Mouse (Mus musculus): Measurements from ENCODE around the gene Igsf3.

Gene Igsf3

DNA sequence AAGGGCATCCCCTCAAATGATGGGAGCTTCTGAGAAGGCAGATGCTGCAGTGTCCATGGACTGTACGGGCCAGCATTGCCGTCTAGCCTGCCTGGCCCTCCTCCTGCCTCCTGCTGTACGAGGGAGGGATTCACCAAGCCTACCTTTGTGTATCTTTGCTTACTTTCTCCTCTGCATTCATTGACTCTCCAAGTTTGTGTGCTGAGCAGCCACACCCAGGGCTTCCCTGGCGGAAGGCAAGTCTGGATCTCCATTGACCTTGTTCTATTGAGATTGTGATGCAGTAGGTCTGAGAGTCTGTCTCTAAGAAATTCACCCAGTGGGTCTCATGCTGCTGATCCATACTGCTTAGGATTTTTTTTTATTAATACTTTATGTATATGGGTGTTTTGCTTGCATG is 70.4 kb downstream of the Igsf3 start:
- no peak for ATAC-seq (ENCODE audit: low TSS enrichment)

DNA sequence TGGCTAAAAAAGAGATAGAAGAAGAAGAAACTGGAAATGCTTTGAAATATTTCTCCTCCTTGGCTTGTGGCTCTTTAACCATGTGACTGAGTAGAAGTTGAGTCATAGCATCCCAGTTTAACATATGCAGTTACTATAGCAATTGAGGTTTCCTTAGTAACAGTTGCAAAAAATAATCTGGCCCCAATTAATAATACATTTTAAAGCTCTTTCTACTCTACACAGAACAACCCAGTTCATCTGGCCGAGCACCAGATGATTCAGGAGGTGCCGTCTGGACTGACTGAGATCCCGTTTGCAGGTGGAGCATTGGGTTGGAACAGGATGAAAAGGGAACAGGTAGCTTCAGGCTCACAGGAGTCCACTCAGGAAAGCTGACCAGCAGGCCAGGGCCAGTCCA is 71.9 kb downstream of the Igsf3 start:
- ATAC-seq (ENCODE audit: low TSS enrichment) = peak; percentile 88

DNA sequence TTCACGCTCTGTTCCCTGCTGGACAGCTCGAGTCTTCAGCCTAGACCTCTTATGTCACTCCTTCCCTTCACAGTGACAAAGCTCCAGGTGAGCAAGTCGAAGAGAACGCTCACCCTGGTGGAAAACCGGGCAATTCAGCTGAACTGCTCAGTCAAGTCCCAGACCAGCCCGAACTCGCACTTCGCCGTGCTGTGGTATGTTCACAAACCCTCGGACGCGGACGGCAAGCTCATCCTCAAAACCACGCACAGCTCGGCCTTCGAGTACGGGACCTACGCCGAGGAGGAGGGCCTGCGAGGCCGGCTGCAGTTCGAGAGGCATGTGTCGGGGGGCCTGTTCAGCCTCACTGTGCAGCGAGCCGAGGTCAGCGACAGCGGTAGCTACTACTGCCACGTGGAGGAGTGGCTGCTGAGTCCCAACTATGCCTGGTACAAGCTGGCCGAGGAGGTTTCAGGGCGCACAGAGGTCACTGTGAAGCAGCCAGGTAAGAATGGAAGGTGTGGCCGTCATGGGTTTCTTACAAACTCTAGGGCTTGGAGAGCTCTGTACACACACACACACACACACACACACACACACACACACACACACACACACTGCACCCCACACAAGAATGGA is 74.0 kb downstream of the Igsf3 start:
- ATAC-seq (ENCODE audit: low TSS enrichment) = no peak

DNA sequence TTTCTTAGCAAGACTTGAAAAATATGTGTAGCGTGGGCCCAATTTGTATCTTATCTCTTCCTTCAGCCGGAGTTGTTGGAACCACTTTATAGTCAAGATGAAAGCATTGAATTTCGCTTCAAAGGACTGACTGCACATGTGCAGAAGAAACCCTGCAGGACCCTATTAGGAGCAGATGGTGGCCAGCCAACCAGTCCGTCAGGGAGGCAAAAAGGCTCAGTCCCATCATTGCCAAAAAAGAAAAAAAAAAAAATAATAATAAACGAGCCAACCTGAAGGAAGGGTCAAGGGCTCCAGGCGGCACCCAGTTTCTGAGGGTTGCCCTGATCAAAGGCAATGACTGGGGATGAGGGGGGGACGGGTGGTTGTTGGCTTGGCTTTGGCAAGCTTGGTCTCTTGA is 83.7 kb downstream of the Igsf3 start:
- ATAC-seq (ENCODE audit: low TSS enrichment) = no peak

DNA sequence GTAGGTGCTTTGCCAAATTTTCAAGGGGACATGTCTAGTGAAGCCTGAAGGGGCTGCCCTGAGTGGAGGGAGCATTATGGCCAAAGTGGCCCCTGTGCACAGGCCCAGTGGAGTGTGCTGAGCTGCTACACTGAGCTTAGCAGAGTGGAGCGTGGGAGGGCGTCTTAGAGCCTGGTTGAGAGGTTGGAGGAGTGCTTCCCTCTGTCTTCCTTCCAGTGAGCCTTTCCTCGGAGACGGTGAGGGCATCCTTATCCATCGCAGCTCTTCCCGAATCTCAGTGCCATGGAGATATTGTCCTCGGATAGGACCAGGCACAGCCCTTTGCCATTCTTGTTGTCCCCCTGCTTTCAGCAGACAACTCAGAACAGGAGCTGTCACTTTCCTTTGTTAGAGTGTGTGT is 84.2 kb downstream of the Igsf3 start:
- peak; percentile 68 for ATAC-seq (ENCODE audit: low TSS enrichment)

DNA sequence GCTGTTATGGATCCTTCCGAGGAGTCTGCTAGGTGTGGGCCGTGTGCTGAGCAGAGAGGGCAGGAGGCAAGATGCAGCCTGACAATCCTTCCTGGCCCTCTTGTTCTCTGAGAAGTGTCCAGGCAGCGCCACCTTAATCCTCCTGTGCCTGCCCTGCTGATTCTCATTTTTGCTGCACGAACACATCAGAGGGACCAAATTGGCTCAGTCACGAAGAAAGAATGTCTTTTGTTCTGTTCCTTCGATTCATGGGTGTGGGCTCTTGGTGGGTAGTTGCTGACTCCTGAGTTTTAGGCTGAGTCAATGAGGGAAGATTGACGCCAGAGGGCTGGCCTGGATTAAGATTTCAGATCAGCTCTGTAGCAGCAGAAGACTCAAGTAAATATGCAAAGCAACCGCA is 84.9 kb downstream of the Igsf3 start:
- peak; percentile 32; the same call in 1 of the 2 replicates for ATAC-seq (ENCODE audit: low TSS enrichment)

DNA sequence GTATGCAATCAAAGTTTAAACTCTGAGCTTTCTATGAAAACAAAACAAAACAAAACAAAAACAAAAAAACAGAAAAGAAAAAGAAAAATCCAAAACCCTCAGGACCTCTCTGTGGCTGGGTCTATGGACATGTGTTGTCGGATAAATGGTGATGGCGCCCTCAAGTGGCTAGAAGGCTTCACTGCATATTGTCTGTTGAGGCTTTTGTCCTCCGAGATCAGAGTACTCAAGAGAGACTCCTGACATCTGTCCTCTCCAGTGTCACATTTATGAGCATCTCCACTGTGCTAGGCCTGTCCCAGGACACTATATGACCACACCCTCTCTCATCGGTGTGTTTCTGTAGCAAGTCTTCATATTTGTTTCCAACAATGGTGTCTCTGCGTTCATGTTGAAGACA is 85.4 kb downstream of the Igsf3 start:
- peak; percentile 90 for ATAC-seq (ENCODE audit: low TSS enrichment)

DNA sequence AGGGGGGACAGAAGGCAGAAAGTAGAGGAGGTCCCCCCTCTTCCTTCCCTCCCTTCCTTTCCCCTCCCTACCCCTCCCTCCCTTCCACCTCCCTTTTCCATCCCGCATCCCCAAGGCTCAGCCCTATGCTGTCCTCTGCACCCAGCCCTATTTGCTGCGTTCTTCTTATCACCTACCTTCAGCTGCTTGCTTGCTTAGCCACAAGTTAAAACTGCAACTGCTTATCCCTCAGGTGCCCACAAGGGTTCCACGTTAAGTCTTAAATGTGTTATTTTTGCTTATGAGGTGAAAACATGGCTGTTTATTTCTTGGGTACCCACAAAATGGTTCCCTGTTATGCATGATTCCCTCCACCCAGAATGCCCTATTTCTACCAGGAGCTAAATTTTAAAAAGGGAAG is 86.6 kb downstream of the Igsf3 start:
- ATAC-seq (ENCODE audit: low TSS enrichment) = no peak

DNA sequence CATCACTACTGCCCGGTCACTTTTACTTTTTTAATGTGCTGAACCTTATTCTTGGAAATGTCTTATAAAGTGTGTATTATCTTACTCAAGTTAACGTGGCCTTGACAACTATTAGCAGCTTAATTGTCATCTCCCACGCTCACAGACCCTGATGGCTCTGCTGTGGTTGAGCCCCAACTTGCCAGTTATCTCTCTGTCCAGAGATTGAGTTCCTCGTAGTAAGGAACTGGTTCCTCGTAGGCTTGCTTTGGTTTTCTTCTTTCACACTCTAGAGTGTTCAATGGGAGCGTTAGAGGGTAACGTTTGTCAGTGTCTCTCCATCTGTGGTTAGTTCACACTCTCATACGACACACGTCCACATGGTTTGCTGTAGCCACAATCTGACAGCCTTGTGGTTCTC is 92.8 kb downstream of the Igsf3 start:
- no peak for ATAC-seq (ENCODE audit: low TSS enrichment)

DNA sequence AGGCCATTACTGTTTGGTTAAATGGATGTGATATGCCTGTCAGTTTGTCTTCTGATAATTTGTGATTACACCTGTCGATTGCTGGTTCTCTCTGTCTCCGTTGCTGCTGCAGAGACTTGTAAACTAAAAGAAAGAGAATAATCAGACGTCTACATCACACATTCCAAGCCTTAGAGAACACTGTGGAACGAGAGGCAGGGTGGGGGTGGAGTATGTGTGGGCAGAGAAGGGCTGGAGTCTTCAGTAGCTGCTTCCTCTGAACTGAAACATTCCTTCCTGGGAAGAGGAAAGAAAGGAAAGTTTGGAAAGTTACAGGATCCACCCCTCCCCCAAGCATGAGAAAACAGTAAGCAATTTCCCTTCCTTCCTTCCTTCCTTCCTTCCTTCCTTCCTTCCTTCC is 95.0 kb downstream of the Igsf3 start:
- peak; percentile 86; the same call in 1 of the 2 replicates for ATAC-seq (ENCODE audit: low TSS enrichment)

DNA sequence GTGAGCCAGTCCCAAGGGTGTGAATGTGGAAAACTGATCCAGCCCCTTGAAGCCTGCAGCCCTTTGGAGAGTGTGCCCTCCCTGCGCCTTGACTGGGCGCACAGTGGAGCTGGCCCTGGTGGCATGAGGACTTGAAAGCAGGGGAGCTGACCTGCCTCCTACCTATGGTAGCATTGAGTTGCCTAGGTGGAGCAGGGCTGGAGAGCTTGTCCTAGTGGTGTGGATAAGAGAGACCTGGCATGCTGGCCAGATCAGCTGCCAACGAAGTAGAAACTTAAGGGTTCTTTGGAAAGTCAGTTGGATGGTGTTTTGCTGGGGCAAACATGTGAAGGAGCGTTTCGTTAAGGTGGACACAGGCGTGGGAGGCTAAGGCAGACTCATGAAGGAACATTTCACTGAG is 105.1 kb downstream of the Igsf3 start:
- ATAC-seq (ENCODE audit: low TSS enrichment) = no peak

DNA sequence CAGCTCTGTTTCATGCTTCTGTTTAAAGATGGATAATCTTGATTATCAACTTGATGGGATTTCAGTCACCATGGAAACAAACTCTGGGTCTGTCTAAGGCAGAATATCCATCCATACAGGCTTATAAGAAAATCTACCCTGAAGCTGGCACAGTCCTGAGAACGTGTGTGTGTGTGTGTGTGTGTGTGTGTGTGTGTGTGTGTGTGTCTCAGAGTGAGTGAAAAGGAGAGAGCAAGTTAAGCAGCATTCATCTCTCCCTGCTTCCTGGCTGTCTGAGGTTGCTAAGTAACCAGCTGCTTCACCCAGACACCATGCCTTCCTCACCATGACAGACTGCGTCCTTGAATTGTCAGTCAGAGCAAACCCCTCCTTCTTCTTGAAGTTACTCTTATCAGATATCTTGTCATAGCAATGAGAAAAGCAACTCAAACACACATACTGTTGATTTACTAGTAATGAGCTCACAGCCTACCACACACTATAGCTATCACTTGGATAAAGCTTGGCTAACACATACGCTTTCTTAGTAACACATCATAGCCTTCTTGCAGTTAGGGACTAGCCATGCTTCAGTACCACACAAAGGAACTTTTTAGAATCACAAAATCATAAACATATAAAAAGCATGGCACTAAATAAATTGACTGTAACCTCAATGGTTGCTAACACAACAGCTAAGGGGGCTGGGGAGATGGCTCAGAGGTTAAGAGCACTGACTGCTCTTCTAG is 106.5 kb downstream of the Igsf3 start:
- no peak for ATAC-seq (ENCODE audit: low TSS enrichment)

DNA sequence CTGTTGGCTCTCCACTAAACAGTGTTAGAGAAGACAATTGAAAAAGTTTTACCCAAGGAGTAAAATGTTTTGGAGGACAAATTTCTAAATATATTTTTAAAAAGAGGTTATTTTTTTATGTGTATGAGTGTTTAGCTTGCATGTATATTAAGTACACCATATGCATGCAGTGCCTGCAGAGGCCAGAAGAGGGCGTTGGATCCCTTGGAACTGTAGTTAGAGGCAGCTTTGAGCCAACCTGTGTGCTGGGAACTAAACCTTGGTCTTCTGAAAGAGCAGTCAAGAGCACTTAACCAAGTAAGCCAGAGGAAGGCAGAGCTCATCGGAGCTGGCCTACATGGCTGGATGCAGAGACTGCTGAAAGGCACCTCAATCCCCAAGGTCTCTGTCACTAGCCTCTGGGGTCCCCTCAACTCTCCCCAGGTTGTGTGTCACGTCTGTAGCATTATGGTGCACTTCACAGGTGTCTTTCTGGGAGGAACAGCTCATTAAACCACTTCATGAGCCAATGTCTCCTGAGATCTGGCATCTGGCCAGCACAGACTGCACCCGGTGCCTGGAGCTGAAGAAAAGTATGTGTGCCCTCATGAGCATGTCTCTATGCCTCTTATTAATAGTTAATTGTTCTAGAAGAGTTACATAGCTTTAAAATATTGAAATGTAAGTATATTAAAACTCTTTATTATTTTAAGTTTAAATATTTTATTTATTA is 109.3 kb downstream of the Igsf3 start:
- ATAC-seq (ENCODE audit: low TSS enrichment) = no peak

DNA sequence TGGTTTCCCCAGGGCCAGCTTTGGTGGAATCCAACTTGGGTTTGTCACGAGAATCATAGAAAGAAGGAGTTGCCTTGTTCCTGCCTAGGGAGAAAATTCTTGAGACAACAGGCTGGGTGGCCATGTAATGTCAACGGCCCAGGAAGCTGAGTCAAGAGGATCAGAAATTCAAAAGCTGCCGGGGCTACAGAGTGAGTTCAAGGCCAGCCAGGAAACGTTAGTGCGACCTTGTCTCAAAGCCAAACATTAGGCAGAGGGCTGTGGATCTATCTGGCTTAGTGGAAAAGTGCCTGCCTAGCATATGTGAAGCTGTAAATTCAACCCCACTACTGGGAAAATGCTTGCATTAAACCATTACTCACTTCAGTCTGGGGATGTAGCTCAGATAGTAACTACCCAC is 110.6 kb downstream of the Igsf3 start:
- no peak for ATAC-seq (ENCODE audit: low TSS enrichment)

DNA sequence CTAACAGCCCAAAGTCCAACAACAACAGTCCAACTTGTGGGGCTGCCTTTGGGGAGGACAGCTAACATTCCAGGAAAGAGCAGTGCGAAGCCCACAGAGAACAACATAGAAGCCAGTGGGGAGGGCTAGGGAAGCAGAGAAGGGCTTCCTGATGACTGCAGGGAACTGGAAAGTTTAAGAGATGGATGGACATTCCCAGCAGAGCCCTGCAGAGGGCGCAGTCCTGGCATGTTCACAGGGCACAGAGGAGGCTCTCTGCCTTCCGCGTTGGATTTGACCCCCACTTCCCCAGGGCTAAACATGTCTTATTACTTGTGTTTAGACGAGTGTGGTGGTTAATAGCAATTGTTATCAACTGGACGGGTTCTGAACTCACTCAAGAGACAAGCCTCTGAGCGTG is 111.3 kb downstream of the Igsf3 start:
- no peak for ATAC-seq (ENCODE audit: low TSS enrichment)

DNA sequence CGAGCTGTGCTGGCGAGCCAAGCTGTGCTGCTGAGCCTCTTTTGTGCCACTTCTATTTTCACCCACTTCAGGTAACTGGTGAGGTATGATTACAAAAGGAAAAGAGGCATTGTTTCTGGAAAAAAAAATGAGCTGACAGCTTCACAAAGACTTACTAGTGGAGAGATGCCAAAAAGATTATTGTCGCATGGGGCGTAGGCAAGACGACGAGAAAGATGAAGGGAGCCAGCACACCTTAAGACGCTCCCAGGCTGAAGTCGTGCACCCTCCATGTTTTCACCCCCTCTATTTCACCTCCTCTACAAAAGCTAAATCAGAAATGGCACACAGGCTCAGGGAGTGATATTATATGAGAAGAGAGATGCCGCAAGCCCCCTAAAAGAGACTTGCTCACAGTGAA is 113.6 kb downstream of the Igsf3 start:
- no peak for ATAC-seq (ENCODE audit: low TSS enrichment)

DNA sequence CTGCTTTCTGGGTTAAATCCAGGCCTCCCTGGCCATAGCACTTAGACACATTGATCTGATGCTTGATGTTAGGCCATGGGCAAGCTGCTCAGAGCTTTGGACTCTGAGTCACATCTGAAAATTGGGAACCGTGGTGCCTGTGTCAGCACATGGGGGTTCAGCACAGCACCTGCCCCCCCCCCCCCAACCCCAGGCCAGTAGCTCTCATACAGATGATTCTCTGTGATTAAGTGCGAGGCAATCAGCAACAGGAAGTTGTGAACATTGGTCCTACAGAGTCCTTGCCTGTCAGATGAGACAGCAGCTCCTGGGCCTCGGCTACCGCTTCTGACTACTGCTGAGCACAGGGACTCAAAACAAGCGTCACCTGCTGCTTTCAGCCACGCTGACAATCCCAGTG is 116.0 kb downstream of the Igsf3 start:
- ATAC-seq (ENCODE audit: low TSS enrichment) = no peak

DNA sequence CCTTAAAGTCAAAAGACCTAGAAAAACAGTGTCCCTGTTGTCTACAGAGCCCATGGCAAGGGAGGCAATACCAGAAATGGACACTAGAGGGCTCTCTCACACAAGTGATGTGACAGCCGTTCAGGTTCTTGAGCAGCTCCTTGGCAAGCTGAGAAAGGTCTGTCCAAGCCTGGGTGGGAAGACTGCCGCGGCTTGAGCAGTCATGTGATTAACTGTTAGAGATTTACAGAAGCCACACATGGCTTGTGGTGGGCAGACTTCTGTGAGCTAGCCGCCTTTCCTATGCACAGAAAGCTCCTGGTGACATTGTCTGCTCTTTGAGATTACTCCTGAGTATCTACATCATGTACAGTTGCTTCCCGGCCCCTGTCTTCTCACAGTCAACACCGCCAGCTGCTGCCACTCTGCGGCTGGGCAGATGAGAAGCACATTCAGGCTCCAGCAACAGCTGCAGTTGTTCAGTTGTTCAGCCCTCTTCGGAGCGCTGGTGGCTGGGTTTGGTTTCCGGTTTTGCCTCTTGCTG is 117.1 kb downstream of the Igsf3 start:
- ATAC-seq (ENCODE audit: low TSS enrichment) = peak; percentile 91

DNA sequence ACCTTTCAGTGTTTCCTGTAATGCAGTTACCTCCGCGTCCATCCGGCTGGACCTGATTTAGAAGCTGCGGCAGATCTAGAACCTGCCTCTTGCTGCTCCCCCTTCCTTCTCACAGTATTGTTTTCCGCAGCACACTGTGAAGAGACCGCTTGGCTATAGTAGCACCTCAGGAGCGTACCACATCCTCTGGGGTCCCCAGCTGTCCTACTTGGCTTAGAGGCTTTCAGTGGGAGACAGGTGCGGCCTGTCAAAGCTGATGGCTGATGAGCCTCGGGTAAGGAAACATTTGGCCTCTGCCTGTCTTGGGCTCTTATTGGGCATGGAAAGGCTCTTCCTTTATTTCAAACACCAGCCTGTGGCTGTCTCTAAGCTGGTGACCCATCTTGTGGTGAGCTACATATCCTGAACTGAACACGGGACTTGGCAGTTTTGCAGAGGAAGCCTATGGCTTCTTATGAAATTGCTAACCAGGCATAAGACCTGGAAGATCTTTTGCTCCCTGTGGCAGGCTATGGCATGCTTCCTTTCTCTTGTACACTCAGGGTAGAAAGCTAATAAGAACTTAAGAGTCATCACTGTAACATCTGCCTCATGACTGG is 120.6 kb downstream of the Igsf3 start:
- no peak for ATAC-seq (ENCODE audit: low TSS enrichment)

DNA sequence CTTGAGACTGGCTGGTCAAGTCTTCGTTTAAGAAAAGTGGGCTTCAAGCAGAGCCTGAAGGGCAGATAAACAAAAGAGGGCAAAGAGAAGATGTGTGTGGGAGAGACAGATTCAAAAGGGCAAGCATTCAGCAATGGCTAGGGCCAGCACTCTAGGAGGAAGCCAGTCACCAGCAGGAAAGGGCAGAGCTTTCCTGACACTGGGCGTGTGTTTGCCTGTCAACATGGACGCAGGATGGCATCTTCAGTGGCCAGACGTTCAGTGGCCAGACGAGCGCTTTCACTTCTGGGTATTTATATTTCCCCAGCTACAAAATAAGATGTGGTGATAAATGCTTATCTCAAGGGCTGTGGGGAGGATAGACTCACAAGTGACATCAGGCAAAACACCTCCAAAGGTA is 123.0 kb downstream of the Igsf3 start:
- ATAC-seq (ENCODE audit: low TSS enrichment) = no peak

DNA sequence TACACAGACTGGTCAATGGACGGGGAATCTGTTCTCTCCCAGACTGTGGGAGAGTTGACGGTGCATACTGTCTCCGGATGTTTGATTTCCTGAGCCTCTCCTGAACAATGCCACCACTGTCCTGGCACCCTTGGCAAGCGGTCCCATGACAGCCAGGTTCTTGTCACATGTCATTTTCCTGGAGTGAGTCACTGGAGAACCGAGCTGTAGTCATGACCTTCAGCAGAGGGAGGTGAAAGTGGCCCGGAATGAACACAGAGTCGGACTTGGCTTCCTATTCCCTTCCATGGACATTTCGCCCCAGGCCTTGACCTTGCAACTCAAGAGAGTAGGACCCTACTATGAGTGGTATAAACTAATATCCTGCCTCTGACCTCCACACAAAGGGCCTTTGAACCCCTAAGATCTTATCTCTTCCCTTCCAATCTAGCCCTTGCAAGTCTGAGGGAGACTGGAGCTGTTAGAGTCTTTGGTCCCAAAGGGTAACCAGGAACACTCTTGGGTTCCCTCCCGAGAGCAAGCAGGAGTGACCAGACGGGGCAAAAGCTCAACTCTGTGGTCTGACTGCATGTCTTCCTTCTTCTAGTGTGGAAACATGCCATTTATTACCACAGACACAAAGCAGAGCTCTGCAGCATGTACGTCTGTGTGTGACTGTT is 123.6 kb downstream of the Igsf3 start:
- no peak for ATAC-seq (ENCODE audit: low TSS enrichment)

DNA sequence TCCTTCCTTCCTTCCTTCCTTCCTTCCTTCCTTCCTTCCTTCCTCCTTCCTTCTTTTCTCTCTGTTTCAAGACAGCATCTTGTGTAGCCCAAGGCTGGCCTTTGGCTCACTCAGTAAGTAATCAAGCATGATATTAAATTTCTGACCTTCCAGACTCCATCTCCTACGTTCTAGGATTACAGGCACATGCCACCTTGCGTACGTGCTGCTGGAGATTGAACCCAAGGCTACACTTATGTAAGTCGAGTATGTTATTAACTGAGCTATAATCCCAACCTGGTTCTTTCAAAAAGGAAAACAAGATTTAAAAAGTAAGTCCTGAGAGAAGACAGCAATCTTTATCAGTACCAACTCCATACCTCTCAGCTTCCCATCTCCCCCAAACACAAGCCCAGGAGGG is 124.7 kb downstream of the Igsf3 start:
- no peak for ATAC-seq (ENCODE audit: low TSS enrichment)
